Mouse (Mus musculus) bone marrow, adult 2 months (tissue): ENCODE data around the gene 1110051M20Rik. TPM values are rescaled to one million over a fixed set of nuclear protein-coding genes. Genes with fewer than 3 reads are reported as not detected.

Experiments used
- H3K27ac ChIP-seq: fragments of 200-500 bp; 2 replicates; pipeline ENCODE4 v1.5.1; 2012; ENCODE audit warnings: low read depth, mild to moderate bottlenecking, control low read depth, inconsistent platforms, low read length; ENCODE audit not compliant: control insufficient read depth, poor library complexity, insufficient read depth
- H3K4me1 ChIP-seq: fragments of 200-500 bp; 2 replicates; pipeline ENCODE4 v1.6.1; 2011; ENCODE audit warnings: low read length; ENCODE audit not compliant: control insufficient read depth, insufficient read depth
- H3K4me3 ChIP-seq: fragments of 200-500 bp; replicated peaks from 2 replicates; pipeline ENCODE3; 2011; ENCODE audit warnings: mild to moderate bottlenecking, low read depth, low read length, control low read depth; ENCODE audit not compliant: control insufficient read depth
- CTCF ChIP-seq: fragments of 200-500 bp; IDR thresholded peaks from 2 replicates; pipeline ENCODE4 v1.5.1; 2011; ENCODE audit warnings: low read length, control low read depth; ENCODE audit not compliant: control insufficient read depth, insufficient read depth
- POLR2A ChIP-seq: fragments of 200-500 bp; IDR thresholded peaks from 2 replicates; pipeline ENCODE4 v1.6.1; 2011; ENCODE audit warnings: low read depth, mild to moderate bottlenecking, control low read depth, low read length, borderline replicate concordance; ENCODE audit not compliant: control insufficient read depth
- WGBS: fragments of 180-500 bp; shearing (Covaris S2); methylation state at CpG from one replicate; pipeline ENCODE4 v1.1.7; 2018; 5-methylcytosine and 5-hydroxymethylcytosine counted together
- polyA plus RNA-seq: library from polyadenylated mRNA; stranded (reverse); fragments of >200 nt; gene quantifications from 2 replicates; pipeline ENCODE4 v1.2.4, GENCODE M21; 2011; ENCODE audit warnings: low replicate concordance; ENCODE audit not compliant: missing spikeins, insufficient read depth, insufficient read length

1110051M20Rik gene
- polyA plus RNA-seq, 1 experiment: 7.8 TPM

- no peak overlapping the region for H3K27ac ChIP-seq
- 85% methylated on average over 2 of the region's 2 CpGs for WGBS
- no peak overlapping the region for H3K4me3 ChIP-seq
- TF ChIP-seq CTCF: no peak
- TF ChIP-seq POLR2A: no peak
- H3K4me1 ChIP-seq: no peaks in the 10 kb centered on the region
Observed at GRCm38 (mm10) chr2:91370314-91370713, 74.2 kb downstream of the 1110051M20Rik start.

GRCm38 (mm10) chr2:91363272-91363671, 81.2 kb downstream of the 1110051M20Rik start:
- TF ChIP-seq CTCF: no peak
- Histone ChIP-seq H3K4me1 (no peaks in the 10 kb centered on the region), H3K4me3 (no peak overlapping the region), H3K27ac (no peak overlapping the region)
- 88% methylated on average over 2 of the region's 2 CpGs for WGBS

GRCm38 (mm10) chr2:91361068-91361528, 83.4 kb downstream of the 1110051M20Rik start:
- 60% methylated on average over 4 of the region's 4 CpGs for WGBS

GRCm38 (mm10) chr2:91355767-91356166, 88.7 kb downstream of the 1110051M20Rik start:
- WGBS: 93% methylated on average over 3 of the region's 3 CpGs
- H3K4me3 ChIP-seq: no peak overlapping the region
- no peak overlapping the region for H3K27ac ChIP-seq
- H3K4me1 ChIP-seq: peaks cover 1% of the 10 kb centered on the region; the same call in 1 of the 2 replicates
- no peak for TF ChIP-seq CTCF
- TF ChIP-seq POLR2A: no peak

More at GRCm38 (mm10) chr2:91361068-91361528, 83.4 kb downstream of the 1110051M20Rik start:
- H3K27ac ChIP-seq: no peak overlapping the region
- TF ChIP-seq CTCF (no peak), POLR2A (no peak)
- H3K4me3 ChIP-seq: no peak overlapping the region
- no peaks in the 10 kb centered on the region for H3K4me1 ChIP-seq

- Histone ChIP-seq H3K4me1 (peaks cover 1% of the 10 kb centered on the region; the same call in 1 of the 2 replicates), H3K27ac (no peak overlapping the region; the same call in 1 of the 2 replicates), H3K4me3 (no peak overlapping the region)
- 57% methylated on average over 6 of the region's 6 CpGs for WGBS
- TF ChIP-seq CTCF (no peak), POLR2A (no peak)
Observed at GRCm38 (mm10) chr2:91354727-91355403, 89.6 kb downstream of the 1110051M20Rik start.

GRCm38 (mm10) chr2:91353854-91354253, 90.7 kb downstream of the 1110051M20Rik start:
- WGBS: 93% methylated on average over 3 of the region's 3 CpGs

GRCm38 (mm10) chr2:91351841-91352240, 92.7 kb downstream of the 1110051M20Rik start:
- Histone ChIP-seq H3K4me3 (no peak overlapping the region), H3K4me1 (peaks cover 1% of the 10 kb centered on the region; the same call in 1 of the 2 replicates), H3K27ac (no peak overlapping the region)
- no peak for TF ChIP-seq POLR2A
- TF ChIP-seq CTCF: no peak

More at GRCm38 (mm10) chr2:91353854-91354253, 90.7 kb downstream of the 1110051M20Rik start:
- no peak for TF ChIP-seq POLR2A
- Histone ChIP-seq H3K4me3 (no peak overlapping the region), H3K4me1 (peaks cover 1% of the 10 kb centered on the region; the same call in 1 of the 2 replicates), H3K27ac (no peak overlapping the region)

GRCm38 (mm10) chr2:91349974-91350457, 94.5 kb downstream of the 1110051M20Rik start:
- H3K27ac ChIP-seq: no peak overlapping the region
- 93% methylated on average over 6 of the region's 6 CpGs for WGBS
- no peak overlapping the region for H3K4me3 ChIP-seq
- H3K4me1 ChIP-seq: peaks cover 1% of the 10 kb centered on the region; the same call in 1 of the 2 replicates
- TF ChIP-seq CTCF (no peak), POLR2A (no peak)

- Histone ChIP-seq H3K27ac (no peak overlapping the region), H3K4me3 (no peak overlapping the region)
Observed at GRCm38 (mm10) chr2:91348936-91349335, 95.6 kb downstream of the 1110051M20Rik start.

More at GRCm38 (mm10) chr2:91348936-91349335, 95.6 kb downstream of the 1110051M20Rik start:
- TF ChIP-seq CTCF: no peak
- TF ChIP-seq POLR2A: no peak
- no peaks in the 10 kb centered on the region for H3K4me1 ChIP-seq
- 92% methylated on average over 4 of the region's 4 CpGs for WGBS
